Mouse (Mus musculus) heart, adult 9 months (tissue): ENCODE measurements around the gene Swi5.

ENCODE experiments used
- DNase-seq, 2 experiments: peaks; one replicate each; pipeline ENCODE4 v3.0.0; 2022; ENCODE audit warnings: low spot score in 2 of 2

The Swi5 gene

DNA sequence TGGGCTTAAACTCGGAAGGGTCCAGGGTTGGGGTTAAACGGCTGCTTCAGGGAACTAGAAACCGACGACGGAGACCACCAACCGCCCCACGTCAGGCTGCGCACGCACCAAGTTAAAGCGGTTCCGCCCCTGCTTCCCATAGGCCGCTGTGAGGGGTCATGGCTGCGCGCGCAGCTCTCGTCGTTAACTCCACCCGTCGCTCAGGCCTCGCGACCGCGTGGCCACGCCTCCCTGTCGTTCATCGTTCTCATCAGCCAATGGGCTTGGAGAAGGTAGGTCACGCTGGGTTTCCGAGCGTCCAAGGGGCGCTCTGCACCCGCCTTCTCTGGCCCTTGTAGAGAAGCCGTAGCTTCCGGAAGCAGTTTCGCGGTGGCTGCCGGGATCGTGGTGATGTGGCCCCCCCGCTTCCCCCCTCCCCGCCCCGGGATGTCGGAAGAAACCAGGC is at the start of gene Swi5:
Gene Swi5, minus strand, starts transcription at position 153 of the 445 bp plus-strand sequence.
- DNase-seq, result peak; percentile 98

DNA sequence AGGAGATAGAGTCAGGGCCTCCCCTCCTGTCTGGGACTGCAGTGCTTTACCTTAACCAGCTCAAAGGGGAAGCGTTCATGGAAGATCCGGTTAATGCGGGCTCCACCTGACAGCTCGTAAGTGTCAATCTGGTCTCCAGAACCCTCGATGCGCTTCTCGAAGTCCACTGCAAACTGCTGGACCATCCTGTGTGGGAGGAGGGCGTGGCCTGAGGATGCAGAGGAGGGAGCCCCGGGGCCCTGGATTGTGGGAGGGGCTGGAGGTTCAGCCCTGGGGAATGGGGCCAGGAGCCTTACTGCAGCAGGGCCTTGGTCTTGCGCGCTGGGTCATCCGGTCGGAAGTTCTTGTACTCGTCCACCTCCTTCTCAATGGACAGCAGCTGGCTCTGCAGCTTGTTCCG is 48.0 kb upstream of the Swi5 start:
- DNase-seq, result no peak

DNA sequence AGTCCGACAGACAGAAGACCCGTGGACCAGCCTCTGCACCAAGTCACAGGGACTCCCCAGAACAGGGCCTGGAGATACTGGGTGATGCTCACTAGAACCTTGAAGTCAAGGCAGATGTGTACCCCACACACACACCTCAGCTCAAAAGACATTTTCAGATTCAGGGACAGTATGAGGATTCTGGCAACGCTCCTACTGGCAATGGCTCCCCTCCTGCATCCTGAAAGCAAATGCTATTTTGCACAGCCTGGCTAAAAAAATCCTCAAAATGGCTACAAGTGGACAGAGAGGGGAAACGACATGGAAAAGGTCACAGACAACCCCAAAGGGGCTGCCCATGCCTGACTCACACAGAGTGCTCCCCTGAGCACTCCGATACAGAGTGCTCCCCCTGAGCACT is 44.3 kb upstream of the Swi5 start:
- DNase-seq, result no peak

DNA sequence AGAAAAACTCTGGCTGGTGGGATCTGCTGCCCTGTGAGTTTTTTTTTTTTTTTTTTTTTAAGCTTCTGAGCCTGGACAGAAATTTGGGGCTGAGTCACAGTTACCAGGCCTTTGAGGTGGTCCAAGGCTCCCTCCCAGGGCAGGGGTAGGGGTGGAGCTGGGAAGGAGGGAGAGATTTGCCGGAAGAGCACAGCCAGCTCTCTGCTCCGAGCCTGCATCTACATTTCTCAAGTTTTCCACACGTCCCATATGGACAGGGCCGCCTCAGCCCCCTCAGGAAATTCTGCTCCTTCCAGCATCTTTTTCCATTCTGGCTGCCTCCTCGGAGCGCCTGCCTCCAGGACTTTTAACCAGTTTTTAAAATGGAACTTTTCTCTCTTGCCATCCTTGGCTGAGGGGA is 41.7 kb upstream of the Swi5 start:
- no peak for DNase-seq

DNA sequence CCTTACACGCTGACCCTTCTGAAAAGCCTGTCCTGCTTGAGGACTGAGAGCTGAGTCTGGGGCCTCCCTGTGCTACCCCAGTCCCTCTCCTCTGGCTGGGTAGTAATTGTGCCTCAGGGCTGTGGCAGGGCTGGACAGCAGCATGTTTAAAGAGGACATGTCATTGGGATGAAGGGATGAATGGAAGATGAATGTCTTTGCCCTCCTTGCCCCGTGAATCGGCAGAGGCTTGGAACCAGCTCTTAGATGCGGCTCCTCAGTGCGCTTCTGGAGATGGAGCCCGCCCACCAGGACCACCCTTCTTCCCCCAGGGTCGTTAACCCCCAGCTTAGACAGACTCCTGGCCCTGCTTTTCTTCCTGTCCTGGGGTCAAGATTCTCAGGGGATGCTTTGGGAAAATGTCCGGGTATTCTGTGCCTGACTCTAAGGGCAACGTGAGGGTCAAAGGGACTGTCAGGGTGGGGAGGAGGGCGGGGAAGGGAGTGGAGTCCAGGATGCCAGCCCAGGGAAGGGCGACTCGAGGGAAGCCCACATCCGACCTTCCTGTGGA is 41.1 kb upstream of the Swi5 start:
- no peak for DNase-seq

DNA sequence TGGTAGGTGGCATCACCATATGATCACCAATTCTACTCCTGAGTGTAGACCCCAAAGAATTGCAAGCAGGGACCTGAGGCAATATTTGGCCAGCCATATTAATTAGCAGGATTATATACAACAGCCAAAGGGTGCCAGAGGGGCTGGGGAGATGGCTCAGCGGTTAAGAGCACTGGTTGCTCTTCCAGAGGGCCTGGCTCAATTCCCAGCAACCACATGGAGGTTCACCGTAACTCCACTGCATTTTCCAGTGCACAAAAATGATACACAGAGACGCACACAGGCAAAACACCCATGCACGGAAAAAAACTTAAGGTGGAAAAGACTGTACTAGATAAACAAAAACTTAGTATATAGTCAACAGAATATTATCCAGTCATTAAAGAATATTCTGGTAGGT is 39.3 kb upstream of the Swi5 start:
- no peak for DNase-seq

DNA sequence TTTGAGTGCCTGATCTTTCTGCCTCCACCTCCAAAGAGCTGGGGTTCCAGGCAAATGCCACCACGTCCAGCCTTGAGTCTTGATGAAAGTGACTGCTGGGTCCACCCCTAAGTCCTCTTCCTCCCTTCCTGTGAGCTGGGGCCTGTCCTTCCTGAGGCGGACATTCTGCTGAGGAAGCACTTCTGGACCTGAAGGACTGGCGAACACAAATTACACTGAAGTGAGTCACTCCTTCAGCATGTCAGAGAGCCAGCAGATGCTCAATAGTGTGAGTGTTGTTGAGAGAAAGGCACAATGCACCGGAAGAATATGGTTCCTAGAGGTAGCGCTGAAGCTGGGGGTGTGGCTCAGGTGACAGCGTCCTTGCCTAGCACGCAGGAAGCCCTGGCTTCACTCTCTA is 37.5 kb upstream of the Swi5 start:
- DNase-seq, result no peak

DNA sequence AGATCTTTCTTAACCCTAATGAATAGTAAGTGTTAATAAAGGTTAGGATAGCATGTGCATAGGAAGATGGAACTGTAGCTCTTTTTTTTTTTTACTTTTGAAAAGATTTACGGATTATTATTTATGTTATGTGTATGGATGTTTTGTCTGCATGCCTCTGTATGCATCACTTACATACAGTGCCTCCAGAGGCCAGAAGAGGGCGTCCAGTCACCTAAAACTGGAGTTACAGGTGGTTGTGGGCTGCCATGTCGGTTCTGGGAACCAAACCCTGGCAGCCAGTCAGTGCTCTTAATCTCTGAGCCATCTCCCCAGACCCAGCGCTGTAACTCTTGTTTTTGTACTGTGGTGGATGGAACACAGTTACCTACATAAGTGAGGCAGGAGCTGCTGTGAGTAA is 36.4 kb upstream of the Swi5 start:
- DNase-seq, result no peak

DNA sequence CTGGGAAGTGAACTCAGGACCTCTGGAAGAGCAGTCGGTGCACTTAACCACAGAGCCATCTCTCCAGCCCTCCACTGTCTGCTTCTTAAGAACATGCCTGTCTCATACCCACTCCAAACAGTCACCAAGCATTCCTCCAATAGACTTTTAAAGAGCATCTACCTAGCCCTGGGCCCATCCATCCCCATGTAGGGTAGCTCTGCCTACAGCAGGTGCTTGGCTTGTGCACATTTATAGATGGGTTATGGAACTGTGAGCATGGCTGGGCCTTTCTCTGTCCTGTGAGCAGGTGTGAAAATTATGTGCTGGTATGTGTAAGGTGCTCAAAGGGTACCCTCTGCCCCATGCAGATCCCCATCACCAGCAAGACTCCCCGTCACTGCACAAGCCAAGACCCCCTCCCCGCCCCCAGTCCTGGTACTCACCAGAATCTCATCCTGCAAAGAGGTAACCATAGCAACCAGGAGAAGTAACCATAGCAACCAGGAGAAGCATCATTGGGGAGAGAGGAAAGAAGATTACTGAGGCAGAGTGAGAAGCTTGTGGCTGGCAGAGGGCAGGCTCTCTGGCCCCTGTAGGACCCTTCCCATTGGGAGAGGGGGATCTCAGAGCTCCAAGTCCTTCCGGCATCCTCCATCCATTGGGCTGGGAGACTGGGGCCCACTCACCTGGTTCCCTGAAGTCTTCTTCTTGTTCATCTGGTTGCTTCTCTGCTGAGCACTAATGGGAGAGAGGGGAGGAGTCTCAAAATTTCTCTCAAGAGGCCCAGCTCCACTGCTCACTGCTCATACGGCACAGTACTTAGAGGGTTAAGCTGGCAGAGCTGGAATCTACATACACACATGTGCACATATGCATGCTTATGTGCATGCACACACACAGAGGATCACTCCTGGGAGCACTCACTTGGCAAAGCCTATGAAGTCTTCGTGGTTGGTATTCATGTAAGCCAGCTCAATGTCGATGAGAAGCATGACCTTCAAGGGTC is 35.2 kb upstream of the Swi5 start:
- no peak for DNase-seq

DNA sequence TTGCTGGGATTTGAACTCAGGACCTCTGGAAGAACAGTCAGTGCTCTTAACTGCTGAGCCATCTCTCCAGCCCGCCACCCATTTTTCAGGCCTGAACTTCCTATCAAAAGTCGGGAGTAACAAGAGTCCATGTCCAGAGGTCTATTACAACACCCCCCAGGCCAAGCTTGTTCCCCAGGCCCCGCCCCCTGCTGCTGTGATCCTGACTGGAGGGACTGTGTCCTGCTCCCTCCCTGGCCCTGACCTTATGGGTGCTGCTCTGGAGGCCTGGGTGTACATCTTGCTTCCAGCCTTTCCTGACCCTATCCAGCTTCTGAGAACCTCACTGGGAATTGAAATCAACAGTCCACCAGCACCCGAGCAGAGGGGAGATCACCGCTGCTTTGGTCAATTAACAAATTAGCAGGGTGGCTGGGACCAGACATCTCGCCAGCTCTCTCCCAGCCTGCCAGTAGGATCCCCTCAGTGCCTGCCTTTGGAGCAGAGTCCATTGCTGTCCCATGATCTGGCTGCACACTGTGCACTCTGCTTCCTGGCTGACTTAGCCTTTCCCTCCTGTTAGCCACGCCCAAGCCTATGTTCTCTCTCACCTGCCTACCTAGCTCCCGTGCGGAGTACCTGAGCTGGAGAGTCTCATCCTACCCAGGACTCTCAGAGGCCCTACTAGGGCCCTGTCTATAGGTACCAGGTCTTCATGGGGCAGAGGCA is 33.9 kb upstream of the Swi5 start:
- DNase-seq, result no peak

DNA sequence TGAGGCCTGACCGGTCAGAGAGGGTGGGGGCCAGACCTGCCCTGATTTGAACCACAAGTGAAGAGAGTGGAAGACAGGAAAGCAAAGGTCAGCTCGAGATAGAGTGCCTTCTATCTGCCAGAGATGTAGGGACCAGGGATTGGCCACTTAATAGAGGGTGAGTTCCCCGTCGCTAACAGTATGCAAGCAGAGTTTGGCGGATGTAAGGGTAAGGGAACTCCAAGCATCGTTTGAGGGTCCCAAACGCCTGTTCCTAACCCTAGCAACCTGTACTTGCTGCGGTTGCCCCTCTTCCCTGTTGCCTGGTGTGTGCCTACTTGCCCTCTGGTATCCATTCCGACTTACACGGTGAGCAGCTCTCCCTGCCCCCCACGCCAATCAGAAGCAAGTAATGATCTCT is 32.8 kb upstream of the Swi5 start:
- no peak for DNase-seq

DNA sequence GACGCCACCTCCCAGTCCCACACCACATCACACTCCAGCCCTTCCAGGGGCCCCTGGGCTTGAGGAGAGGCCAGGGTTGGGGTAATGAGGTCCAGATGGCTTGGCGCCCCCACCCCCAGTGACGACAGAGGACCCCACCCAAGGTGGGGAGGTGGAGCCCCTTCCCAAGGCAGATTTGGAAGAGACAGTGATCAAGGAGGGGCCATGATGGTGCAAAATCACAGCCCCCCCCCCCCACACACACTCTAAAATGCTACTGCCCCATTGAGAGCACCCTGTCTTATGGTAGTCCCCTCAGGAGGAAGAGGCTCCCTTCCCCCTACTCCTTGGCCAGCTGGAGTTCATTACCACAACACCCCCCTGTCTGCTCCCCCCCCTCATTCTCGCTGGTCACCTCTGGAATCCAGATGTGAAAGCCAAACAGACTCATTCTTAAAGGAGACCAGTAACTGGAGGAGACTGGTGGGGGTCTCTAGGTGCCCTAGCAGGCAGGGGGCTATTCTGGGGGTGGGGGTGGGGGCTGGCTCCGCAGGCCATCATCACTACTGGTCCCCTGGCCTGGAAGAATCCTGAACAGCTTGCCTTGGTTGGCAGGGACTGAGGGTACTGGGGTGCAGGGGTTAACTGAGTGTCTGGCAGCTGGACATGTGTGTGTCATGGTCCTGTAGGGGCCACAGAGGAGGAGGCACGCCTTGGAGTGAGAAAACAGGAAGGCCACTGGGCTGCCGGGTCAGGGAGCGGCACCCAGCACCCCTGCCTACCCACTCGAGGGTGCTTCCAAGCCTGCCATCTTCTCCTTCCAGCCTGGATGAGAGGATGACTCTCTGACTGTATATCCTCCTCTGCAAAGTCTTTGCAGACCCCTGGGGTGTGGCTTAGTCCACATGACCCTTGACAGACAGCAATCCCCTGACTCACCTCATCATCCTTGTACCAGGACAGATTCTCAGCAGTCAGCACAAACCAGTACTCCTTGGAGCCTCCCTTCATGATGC is 32.0 kb upstream of the Swi5 start:
- DNase-seq, result peak; percentile 49 to 63

DNA sequence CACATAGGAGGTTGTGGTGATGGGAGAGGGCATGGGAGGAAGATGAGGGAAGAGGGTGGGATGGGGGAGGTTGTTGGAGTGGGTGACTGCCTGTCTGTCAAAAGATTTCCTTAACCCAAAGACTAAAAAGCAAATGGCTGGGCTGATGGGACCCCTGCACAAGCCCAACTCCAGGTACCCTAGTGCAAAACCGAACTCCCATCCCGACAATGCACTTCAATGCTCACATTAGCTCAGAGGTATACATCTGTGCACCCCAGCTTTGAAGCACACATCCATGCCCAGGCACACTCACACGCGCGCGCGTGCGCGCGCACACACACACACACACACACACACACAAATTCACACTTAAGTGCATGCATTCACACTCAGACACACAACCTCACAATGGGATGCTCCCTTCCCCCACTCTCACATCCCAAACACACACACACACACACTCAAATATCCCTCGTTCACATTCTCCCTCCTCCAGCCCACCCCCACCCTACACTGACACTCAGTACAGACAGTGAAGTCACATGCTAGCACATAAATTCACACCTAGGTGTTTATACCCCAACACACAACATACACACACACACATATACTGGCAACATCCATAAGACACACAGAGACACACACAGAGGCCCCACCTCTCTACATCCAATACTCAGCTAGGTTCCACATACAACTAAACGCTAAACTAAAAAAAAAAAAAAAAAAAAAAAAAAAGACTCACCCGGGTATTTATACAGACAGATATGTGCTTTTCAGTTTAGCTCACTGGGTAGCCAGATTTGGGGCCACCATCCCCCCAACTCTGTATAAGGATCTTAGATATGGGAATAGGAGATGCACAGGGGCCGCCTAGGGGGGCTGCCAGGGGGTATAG is 31.1 kb upstream of the Swi5 start:
- DNase-seq, result no peak

DNA sequence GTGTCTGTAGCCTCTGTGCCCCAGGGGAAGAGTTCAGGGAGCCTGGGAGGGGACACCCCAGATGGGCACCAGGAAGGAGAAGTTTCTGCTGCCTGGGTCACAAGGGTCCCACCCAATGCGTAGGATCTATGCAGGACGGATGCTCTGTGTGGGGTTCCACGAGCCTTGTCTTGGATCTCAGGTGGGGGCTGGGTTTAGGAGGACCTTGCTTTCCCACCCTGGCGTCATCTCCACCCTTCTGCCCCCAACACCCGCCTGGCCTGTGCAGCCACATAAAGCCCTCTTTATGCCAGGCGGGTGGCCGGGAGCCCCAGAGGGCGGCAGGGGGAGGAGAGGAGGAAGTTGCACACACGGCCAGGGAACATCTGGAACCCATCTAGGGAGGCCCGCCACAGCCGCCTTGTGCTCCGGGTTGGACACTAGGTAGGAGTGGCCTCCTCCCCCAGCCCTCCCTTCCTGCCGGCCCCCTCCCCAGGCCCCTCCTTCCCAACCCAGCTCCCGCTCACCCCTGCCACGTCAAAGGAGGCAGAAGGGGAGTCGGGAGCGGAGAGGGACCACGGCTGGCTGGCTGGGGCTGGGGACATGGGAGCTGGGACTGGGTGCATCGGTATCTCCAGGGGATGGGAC is 30.0 kb upstream of the Swi5 start:
- peak; percentile 79 for DNase-seq

DNA sequence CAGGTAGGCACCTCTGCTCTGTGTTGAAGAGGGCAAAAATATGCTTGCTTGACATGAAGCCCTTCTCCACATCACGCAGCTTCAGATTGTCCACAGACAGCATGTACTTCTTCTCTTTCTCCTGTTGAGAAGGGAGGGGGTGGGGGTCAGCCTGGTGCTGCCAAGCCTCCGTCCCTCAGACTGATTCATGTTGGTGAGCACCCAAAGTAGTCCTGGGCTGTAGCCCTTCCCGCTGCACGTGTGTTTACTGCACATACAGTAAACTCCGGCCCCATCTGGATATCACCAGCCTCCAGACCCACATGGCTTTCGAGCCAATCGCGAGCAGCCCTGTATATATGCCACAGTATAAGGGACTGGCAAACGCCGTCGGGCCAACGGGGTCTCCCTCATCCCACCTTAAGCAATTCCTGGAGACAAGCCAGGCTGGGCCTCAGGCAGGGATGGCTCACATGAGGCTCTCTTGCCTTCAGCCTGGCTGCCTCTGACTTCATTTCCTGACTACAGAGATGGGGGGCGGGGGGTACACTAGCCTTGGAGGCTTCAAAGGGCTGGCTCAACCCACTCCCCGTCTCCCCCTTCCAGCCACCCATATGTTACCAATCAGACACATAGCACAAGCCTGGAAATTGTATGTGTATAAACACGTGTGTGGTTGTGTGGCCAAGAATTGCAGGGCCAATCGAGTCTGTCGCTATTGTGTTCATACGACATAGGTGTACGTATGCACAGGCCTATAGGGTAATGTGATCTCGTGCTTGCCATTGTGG is 29.2 kb upstream of the Swi5 start:
- DNase-seq, result no peak

DNA sequence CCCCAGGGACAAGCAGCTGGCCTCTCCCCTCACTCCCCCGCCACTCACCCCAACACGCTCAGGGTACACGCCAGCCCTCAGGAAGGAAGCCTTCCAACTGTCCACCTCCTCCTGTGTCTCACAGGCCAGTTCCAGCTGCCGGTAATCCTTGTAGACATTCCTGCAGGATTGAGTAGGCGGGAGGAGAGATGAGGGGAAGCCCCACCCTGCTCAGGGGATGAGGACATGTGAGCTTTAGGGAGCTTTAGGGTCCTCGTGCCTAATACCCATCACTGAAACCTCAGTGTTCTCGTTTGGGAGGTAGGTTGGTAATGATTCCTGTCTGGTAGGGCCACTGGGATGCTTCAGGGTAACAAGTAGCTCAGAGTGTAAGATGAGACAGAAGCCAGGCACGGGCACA is 27.9 kb upstream of the Swi5 start:
- DNase-seq, result peak; percentile 49 to 61

DNA sequence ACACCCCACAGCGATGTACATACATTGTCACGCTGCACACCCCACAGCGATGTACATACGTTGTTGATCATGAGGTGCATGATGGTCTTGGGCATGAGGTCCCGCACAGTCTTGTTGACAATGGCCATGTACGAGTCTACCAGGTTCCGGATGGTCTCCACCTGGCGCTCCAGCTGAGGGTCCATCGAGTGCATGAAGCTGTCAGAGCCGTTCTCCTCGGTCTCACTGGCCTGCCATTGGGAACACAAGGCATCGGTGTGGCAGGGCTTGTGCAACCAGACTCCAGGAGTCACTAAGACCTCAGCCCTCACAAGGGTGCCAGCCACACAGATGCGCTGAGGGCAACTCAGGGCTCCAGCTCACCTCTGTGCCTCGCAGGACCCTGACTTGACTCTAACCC is 27.0 kb upstream of the Swi5 start:
- no peak for DNase-seq

DNA sequence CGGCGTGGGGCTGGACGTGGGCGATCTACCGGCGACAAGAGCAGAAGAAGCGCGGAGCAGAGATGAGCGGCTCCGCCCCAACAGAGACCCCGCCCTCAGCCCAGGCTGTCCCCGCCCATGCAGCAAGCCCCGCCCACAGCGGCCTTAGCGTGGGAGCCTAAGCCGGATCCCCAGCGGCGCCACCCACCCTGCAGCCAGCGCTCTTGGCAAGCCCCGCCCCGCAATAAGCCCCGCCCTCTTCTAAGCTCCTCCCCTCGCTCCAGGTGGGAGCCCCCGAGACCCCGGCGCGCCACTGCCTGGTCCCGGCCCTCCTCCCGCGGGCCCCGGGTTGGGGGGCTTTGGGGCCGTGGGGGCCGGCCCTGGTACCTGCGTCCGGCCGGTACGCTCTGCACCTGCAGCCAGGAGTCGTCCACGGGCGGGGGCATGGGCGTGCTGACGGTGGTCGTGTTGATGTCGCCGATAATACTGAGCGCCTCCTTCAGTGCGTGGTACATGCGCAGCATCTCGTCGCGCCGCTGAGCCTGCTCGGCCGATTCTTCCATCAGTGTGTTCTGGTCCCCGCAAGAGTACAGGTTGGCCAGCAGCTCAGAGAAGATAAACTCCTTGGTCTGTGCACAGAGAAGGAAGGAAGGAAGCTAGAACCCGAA is 24.6 kb upstream of the Swi5 start:
- DNase-seq, result peak in 1 of 2 experiments; percentile 40
